Mouse (Mus musculus): ENCODE measurements around the gene Rrp9.
"Not testable (repeated sequence)": the region's sequence is repeated elsewhere in the genome, so short reads cannot be mapped to it uniquely, and the experiment has no call there.

The Rrp9 gene

GRCm38 (mm10) chr9:106473753-106474105 lies 2.0 kb upstream of the Rrp9 start:
- no peak for DNase-seq (ENCODE audit: low read depth, low spot score)

- DNase-seq (ENCODE audit: low read depth, low spot score) = peak; percentile 71
Measured at GRCm38 (mm10) chr9:106474456-106474855, 1.3 kb upstream of the Rrp9 start.

GRCm38 (mm10) chr9:106475046-106475445 lies 717 bp upstream of the Rrp9 start:
- no peak for DNase-seq (ENCODE audit: low read depth, low spot score)

- DNase-seq (ENCODE audit: low read depth, low spot score) = no peak
Measured at GRCm38 (mm10) chr9:106476002-106476923, 500 bp downstream of the Rrp9 start.

- peak; percentile 99 for DNase-seq (ENCODE audit: low read depth, low spot score)
Measured at GRCm38 (mm10) chr9:106476924-106477484, 1.2 kb downstream of the Rrp9 start, which contains the start of gene Parp3. TSS of gene Parp3 (minus strand) at chr9:106476949.

GRCm38 (mm10) chr9:106477649-106478048 lies 1.9 kb downstream of the Rrp9 start:
- DNase-seq (ENCODE audit: low read depth, low spot score) = no peak

- DNase-seq (ENCODE audit: low read depth, low spot score) = no peak
Measured at GRCm38 (mm10) chr9:106478101-106478500, 2.3 kb downstream of the Rrp9 start.

GRCm38 (mm10) chr9:106480541-106480940 lies 4.8 kb downstream of the Rrp9 start:
- DNase-seq (ENCODE audit: low read depth, low spot score) = no peak

- DNase-seq (ENCODE audit: low read depth, low spot score) = no peak
Measured at GRCm38 (mm10) chr9:106481075-106481474, 5.3 kb downstream of the Rrp9 start.

- no peak for DNase-seq (ENCODE audit: low read depth, low spot score)
Measured at GRCm38 (mm10) chr9:106481676-106482075, 5.9 kb downstream of the Rrp9 start.

- no peak for DNase-seq (ENCODE audit: low read depth, low spot score)
Measured at GRCm38 (mm10) chr9:106482578-106483115, 6.9 kb downstream of the Rrp9 start.

- DNase-seq (ENCODE audit: low read depth, low spot score) = no peak
Measured at GRCm38 (mm10) chr9:106483136-106483535, 7.4 kb downstream of the Rrp9 start.

GRCm38 (mm10) chr9:106483606-106484005 lies 7.8 kb downstream of the Rrp9 start:
- no peak for DNase-seq (ENCODE audit: low read depth, low spot score)

GRCm38 (mm10) chr9:106485076-106485475 lies 9.3 kb downstream of the Rrp9 start:
- DNase-seq (ENCODE audit: low read depth, low spot score) = no peak

- DNase-seq (ENCODE audit: low read depth, low spot score) = not testable (repeated sequence)
Measured at GRCm38 (mm10) chr9:106487602-106488001, 11.8 kb downstream of the Rrp9 start.

- no peak for DNase-seq (ENCODE audit: low read depth, low spot score)
Measured at GRCm38 (mm10) chr9:106499667-106500066, 23.9 kb downstream of the Rrp9 start, which contains the start of gene Iqcf1. TSS of gene Iqcf1 (plus strand) at chr9:106499967.

- no peak for DNase-seq (ENCODE audit: low read depth, low spot score)
Measured at GRCm38 (mm10) chr9:106501846-106502245, 26.1 kb downstream of the Rrp9 start.

- no peak for DNase-seq (ENCODE audit: low read depth, low spot score)
Measured at GRCm38 (mm10) chr9:106504246-106504645, 28.5 kb downstream of the Rrp9 start.

- DNase-seq (ENCODE audit: low read depth, low spot score) = no peak
Measured at GRCm38 (mm10) chr9:106509356-106509755, 33.6 kb downstream of the Rrp9 start.

GRCm38 (mm10) chr9:106512729-106513450 lies 37.1 kb downstream of the Rrp9 start:
- peak; percentile 4 for DNase-seq (ENCODE audit: low read depth, low spot score)

GRCm38 (mm10) chr9:106513566-106513965 lies 37.8 kb downstream of the Rrp9 start:
- DNase-seq (ENCODE audit: low read depth, low spot score) = no peak

- no peak for DNase-seq (ENCODE audit: low read depth, low spot score)
Measured at GRCm38 (mm10) chr9:106514273-106514672, 38.5 kb downstream of the Rrp9 start, which contains the start of gene Iqcf5. TSS of gene Iqcf5 (plus strand) at chr9:106514573.

All from embryo, embryonic 11.5 days (tissue).